Mouse (Mus musculus): ENCODE results near the gene Cfap46.

Cfap46 gene

DNA sequence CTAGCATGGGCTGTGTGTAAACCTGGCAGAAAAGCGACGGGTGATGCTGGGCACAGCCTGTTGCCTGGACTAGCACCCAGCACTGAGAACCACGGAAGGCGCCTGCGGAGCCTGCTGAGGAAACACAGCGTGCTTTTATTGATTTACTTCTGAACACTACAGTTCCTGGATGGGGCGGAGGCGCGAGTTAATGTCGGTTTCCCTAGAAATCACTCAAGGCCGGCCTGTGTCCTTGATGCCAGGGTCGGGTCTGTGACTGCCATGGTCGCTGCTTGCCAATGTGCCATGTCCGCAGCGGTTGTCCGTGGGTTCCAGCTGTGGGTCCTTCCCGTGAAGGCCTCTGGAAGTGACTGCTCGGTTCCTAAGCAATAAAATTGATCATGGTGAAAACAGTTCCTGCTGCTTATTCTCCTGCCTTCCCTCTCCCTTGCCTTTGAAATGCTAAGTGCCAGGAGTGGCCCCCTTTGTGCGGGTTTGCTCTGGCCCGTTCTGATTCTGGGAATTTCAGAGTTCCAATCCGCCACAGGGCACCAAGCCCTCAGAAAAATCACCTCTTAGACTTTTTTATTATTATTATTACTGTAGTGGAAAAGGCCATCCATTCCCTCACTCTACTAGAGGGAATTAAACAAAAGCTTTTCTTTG, 104.2 kb downstream of the Cfap46 start:
- no peak for DNase-seq

GRCm38 (mm10) chr7:139576064-139576686, 107.4 kb downstream of the Cfap46 start:
- no peak for DNase-seq

DNA sequence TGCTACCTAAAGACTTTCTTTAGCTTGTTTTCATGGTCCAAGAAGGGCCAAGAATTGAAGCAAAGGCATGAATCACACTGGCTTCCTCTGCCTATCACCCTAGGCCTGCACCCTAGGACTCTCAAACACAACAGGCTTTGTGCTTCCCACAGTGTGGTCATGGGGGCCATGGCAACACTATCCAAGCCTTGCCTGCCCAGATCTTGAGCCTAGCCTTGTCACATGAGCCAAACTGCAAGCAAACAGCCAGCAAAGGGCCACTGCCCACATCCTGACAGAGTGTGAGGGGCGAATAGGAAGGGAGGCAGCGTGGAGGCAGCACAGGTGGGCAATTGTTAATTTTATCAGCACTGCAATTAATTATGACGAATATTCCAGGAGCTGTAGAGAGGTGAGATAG, 111.0 kb downstream of the Cfap46 start:
- DNase-seq, result no peak

GRCm38 (mm10) chr7:139570788-139571187, 112.8 kb downstream of the Cfap46 start:
- DNase-seq, result no peak

- DNase-seq, result no peak
These were observed 117.1 kb downstream of the Cfap46 start for GRCm38 (mm10) chr7:139566533-139566932.

- no peak for DNase-seq
These were observed 117.6 kb downstream of the Cfap46 start for GRCm38 (mm10) chr7:139565998-139566397.

- DNase-seq, result no peak
These were observed 119.5 kb downstream of the Cfap46 start for GRCm38 (mm10) chr7:139564161-139564560.

- no peak for DNase-seq
These were observed 120.2 kb downstream of the Cfap46 start for GRCm38 (mm10) chr7:139563425-139563824.

GRCm38 (mm10) chr7:139559659-139560058, 124.0 kb downstream of the Cfap46 start:
- DNase-seq, result no peak

- DNase-seq, result no peak
These were observed 126.7 kb downstream of the Cfap46 start for GRCm38 (mm10) chr7:139556746-139557526.

DNA sequence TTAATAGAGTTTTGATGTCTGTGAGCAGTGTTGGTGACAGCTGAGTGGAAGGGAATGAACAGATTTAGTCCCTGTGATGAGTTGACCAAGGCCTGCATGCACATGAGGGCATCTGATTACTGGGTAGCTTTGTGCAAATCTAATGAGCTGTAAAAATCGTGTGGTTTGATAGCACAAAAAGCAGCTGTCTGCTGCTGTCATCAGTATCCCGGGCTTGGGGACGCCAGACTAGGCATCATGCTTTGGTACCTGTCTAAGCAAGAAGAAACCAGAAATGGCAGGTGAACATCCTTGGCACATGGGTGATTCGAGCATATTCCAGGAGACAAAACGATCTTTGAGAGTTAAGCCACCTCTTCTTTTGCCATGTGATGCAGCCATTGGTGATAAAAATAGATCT, 127.3 kb downstream of the Cfap46 start:
- no peak for DNase-seq

DNA sequence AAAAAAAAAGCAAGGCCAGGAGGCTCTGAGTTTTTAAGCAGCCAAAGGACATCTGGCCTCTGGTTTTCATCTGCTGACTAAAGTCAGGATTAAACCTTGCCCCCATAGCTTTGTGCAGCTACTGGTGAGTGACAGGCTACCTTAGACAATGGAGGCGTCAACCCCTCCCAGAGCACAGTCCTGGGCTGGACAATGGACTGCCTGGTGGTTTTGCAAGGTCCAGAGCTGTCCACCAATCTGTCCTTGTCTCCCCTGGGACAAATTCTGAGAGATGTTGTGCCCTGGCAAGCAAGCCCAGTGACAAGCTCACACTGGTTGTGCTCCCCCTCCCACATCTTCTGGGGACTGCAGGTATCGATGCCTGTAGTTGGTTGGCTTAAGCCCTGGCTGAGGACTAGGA, 132.1 kb downstream of the Cfap46 start:
- DNase-seq, result no peak

Data from cerebellum, adult 18-20 months (tissue).